Mouse (Mus musculus) small intestine, adult 2 months (tissue): Measurements from ENCODE around the gene Tfap2a.

Source experiments
- CTCF ChIP-seq: fragments of 200-500 bp; IDR thresholded peaks from 2 replicates; pipeline ENCODE4 v1.5.1; 2012; ENCODE audit warnings: low read depth, mild to moderate bottlenecking, control low read depth, inconsistent platforms, low read length, moderate library complexity, mixed read lengths; ENCODE audit not compliant: insufficient replicate concordance, insufficient read length; ENCODE audit errors: extremely low read depth
- POLR2A ChIP-seq: fragments of 200-500 bp; IDR thresholded peaks from 2 replicates; pipeline ENCODE4 v1.6.1; 2012; ENCODE audit warnings: low read depth, mild to moderate bottlenecking, control low read depth, inconsistent platforms, low read length, moderate library complexity

DNA sequence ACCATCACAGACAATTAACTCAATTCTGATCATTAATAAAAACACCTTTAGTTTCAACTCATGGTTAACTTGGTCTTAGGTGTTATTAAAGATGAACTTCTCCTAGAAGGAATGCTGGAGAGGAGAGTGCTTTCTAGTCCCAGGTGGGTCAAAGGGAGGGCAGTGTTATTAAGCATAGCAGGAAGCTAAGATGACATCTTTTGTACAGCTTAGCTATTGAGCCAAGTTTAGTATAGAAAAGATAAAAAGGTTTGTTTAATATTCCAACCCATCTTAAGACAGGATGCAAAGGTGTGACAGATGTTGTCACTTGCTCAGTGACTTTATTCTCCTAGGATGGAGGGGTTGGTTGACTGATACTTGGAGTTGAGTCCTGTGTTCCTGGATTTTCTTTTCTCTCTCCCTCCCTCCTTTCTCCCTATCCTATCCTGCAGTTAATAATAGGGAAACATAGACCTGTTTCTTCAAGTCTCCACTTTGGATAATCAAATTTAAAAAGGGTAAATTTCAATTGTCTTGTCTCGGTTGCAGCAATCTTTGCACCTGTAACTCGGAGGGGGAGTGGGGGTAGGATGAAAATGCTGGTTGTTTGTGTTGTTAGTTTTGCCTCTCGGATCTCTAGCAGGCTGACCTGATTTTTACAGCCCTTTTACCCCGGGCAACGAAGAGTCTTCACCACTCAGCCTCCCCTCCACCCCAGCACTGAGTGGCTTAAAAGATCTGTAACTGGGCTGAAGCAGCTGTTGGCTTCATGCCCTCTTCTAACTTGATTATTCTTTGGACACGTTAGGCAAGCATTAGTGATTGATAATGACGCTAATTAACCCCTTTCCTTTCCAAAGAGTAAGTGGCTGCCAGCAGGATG, 26.3 kb downstream of the Tfap2a start:
- TF ChIP-seq POLR2A (no peak), CTCF (no peak)
